Mouse (Mus musculus) forelimb bud, embryonic 11.5 days (tissue): ENCODE results near the gene Tjap1.

Experiments used
- DNase-seq: peaks from one replicate; pipeline ENCODE4 v3.0.0-alpha.2; 2012; ENCODE audit warnings: low read depth, low spot score

Gene Tjap1

GRCm38 (mm10) chr17:46283140-46283539 is 314 bp upstream of the Tjap1 start:
- DNase-seq, result no peak

GRCm38 (mm10) chr17:46278011-46278765 is 4.6 kb downstream of the Tjap1 start:
- DNase-seq, result no peak

GRCm38 (mm10) chr17:46277586-46277985 is 5.2 kb downstream of the Tjap1 start:
- DNase-seq, result peak; percentile 49

- no peak for DNase-seq
Observed at GRCm38 (mm10) chr17:46275506-46275905, 7.3 kb downstream of the Tjap1 start.

DNA sequence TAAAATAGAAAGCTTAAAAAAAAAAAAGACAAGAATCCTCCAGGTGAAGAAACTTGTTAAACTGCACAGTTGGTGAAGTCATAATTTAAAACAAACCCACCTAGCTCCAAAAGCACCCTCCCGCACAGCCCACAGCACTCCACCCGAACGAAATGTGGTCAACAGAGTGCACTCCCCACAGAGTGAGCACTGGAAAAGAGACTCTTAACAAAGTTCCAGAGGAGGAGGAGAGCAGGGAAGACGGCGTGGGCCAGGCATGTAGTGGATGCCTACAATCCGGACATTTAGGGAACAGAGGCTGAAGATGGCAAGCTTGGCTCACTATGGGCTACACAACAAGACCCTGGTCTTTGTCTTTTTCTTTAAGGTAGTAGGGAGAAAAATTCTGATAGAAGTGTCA is 7.8 kb downstream of the Tjap1 start:
- DNase-seq, result no peak

GRCm38 (mm10) chr17:46274465-46274864 is 8.4 kb downstream of the Tjap1 start:
- no peak for DNase-seq

- DNase-seq, result no peak
Observed at GRCm38 (mm10) chr17:46273803-46274236, 9.0 kb downstream of the Tjap1 start.

- DNase-seq, result no peak
Observed at GRCm38 (mm10) chr17:46272675-46273074, 10.2 kb downstream of the Tjap1 start.

- DNase-seq, result no peak
Observed at GRCm38 (mm10) chr17:46272058-46272457, 10.8 kb downstream of the Tjap1 start.

GRCm38 (mm10) chr17:46269771-46270534 is 12.9 kb downstream of the Tjap1 start:
- no peak for DNase-seq

DNA sequence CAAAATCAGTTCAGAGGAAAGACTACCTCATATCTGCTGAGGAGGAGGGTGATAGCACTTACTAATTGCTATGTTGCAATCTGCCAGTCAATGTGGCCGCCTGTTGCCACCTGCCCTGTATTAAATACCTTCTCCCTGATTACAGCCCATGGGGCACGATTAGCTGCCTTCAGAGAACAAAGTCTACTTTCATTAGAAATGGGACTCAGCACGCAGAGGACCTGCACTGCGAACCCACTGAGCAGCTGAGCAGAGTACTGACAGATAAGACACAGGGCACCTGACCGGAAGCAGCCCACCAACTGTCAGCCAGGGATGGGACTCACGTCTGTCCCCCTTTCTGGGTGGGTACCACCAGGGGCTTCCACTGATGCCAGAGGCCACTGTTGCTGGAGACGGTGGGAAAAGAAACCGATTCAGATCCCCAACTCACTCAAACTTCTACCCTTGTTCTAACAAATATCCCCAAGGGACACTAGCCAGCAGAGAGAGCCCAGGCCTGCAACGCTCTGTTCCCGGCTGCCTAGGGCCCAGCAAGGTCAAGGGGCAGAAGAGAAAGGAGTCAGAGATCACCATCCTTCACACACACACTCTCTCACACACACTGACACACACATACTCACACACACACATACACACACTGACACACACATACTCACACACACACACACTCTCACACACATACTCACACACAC is 14.7 kb downstream of the Tjap1 start:
- DNase-seq, result no peak

DNA sequence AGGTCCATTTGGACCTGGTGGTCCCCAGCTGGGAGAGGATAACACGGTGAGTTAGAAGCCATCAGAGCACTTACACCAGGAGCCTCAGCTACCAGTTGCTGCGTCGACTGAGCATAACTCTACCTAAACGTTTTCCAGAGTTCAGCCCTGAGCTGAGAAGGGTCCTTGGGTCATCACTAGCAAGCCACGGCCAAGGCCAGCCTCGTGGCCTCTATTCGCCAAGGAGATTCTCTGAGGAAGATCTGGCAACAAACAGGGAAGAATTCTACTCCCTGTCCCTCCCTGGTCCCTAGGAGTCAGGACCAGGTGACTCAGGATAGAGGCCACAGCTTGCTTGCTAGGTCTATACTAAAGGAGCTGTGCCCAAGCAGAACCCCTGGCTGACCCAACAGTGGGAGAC is 15.3 kb downstream of the Tjap1 start:
- DNase-seq, result no peak

DNA sequence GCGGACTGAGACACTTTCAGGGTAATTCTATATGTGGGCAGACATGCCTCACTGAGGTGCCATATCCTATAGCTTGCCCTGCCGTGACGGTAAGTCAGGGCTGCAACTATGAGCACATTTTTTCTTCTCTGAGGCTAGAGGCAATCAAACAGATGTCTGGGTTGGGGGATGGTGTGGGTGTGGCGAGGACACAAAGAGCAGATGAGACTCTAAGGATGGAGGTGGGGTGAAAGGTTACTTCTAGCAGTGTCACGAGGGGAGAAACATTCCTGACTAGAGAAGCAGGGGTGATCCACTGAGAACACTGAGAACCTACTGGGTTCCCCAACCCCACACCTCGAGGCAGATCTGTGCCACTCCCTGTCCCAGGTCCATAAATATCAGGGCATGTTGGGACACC is 15.8 kb downstream of the Tjap1 start:
- DNase-seq, result no peak

GRCm38 (mm10) chr17:46265918-46266618 is 16.8 kb downstream of the Tjap1 start:
- peak; percentile 78 for DNase-seq

DNA sequence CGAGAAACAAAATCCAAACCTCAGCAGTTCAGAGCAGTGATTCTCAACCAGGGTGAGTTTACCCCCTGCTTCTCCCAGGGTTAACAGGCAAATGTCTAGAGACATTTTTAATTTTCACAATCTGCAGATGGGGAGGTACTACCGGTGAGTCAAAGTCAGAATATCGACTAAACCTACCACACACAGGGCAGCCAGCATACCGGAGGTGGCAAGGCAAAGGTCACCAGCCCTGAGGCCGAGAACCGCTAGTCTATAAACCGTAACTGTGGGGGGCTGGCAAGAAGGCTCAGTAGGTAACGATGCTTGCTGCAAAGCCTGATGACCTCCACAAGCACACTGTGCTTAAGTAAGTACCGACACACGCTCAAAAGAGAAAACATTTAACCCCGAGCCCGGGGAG is 17.3 kb downstream of the Tjap1 start:
- no peak for DNase-seq

GRCm38 (mm10) chr17:46262201-46262694 is 20.6 kb downstream of the Tjap1 start:
- no peak for DNase-seq

DNA sequence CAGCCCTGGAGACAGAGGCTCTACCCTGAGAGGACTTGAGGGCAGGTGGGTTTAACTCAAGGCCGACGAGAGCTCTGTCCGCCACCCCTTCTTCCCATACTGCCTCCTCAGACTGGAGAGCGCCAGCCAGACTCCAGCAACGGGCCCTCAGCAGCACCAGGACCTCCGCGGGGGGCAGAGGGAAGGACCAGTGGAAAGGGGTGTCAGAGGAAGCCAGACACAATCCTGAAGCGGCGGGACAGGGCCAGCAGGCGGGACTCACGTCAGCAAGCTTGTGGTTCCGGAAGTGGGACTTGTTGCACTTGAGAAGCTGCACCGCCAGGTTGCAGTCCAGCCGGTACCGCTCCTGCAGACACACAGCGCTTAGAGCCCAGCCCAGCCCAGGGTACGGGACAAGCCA is 23.2 kb downstream of the Tjap1 start:
- DNase-seq, result no peak

- DNase-seq, result no peak
Observed at GRCm38 (mm10) chr17:46258279-46259053, 24.4 kb downstream of the Tjap1 start.

- DNase-seq, result no peak
Observed at GRCm38 (mm10) chr17:46255147-46255546, 27.7 kb downstream of the Tjap1 start.

DNA sequence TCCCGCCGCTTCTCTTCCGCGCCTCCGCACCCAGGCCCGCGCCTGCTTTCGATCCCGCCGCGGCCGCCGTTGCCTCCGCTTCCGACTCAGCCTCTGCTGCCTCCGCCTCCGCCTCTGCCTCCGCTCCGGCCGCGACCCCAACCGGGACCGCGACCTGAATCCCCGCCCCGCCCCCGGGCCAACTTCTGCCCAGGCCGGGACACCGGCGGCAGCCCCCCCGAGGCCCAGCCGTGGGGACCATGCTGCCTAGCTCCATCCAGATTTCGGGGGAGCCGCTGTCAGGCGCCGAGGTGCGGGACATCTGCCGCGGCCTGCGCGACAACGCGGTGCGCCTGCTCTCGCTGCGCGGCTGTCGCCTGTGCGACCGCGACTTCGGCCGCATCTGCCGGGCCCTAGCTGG is 28.7 kb downstream of the Tjap1 start:
- DNase-seq, result no peak
